Mouse (Mus musculus): Measurements from ENCODE around the gene Phf5a.

Phf5a gene

GRCm38 (mm10) chr15:81828426-81829207 lies 43.1 kb downstream of the Phf5a start:
- no peak for DNase-seq (ENCODE audit: low spot score in 2 of 2)

- DNase-seq (ENCODE audit: low spot score in 2 of 2): no peak
Observed at GRCm38 (mm10) chr15:81824832-81825231, 46.9 kb downstream of the Phf5a start.

GRCm38 (mm10) chr15:81822631-81823030 lies 49.1 kb downstream of the Phf5a start:
- no peak for DNase-seq (ENCODE audit: low spot score in 2 of 2)

GRCm38 (mm10) chr15:81818404-81818803 lies 53.3 kb downstream of the Phf5a start:
- no peak for DNase-seq (ENCODE audit: low spot score in 2 of 2)

- no peak for DNase-seq (ENCODE audit: low spot score in 2 of 2)
Observed at GRCm38 (mm10) chr15:81814716-81815370, 56.9 kb downstream of the Phf5a start.

Data from spleen, postnatal 36 days (tissue).